Mouse (Mus musculus) heart, embryonic 12.5 days (tissue): Measurements from ENCODE around the gene Aspscr1. TPM values are rescaled to one million over a fixed set of nuclear protein-coding genes. Genes with fewer than 3 reads are reported as not detected.

Experiments used
- ATAC-seq: fragments of 200-750 bp; cut with Nextera tagmentation; 2 replicates; pipeline ENCODE4 v1.8.0; 2017; ENCODE audit warnings: moderate TSS enrichment, moderate library complexity; ENCODE audit not compliant: insufficient number of reproducible peaks, low FRiP score
- H3K27ac ChIP-seq: fragments of 300-500 bp; sonication (generic); 2 replicates; pipeline ENCODE4 v1.5.1; 2016; ENCODE audit warnings: mild to moderate bottlenecking, moderate library complexity; ENCODE audit not compliant: poor library complexity, severe bottlenecking
- H3K27me3 ChIP-seq: fragments of 300-500 bp; sonication (generic); replicated peaks from 2 replicates; pipeline ENCODE4 v1.6.1; 2016; ENCODE audit warnings: mild to moderate bottlenecking, moderate library complexity
- H3K36me3 ChIP-seq: fragments of 300-500 bp; sonication (generic); 2 replicates; pipeline ENCODE4 v1.6.1; 2016; ENCODE audit warnings: mild to moderate bottlenecking, moderate library complexity
- H3K4me1 ChIP-seq: fragments of 300-500 bp; sonication (generic); replicated peaks from 2 replicates; pipeline ENCODE4 v1.6.1; 2016; ENCODE audit warnings: mild to moderate bottlenecking
- H3K4me2 ChIP-seq: fragments of 300-500 bp; sonication (generic); 2 replicates; pipeline ENCODE4 v1.6.1; 2016; ENCODE audit warnings: mild to moderate bottlenecking, moderate library complexity
- H3K4me3 ChIP-seq: fragments of 300-500 bp; sonication (generic); 2 replicates; pipeline ENCODE4 v1.5.1; 2016; ENCODE audit warnings: mild to moderate bottlenecking
- H3K9ac ChIP-seq: fragments of 300-500 bp; sonication (generic); 2 replicates; pipeline ENCODE4 v1.6.1; 2016; ENCODE audit warnings: mild to moderate bottlenecking, moderate library complexity
- H3K9me3 ChIP-seq: fragments of 300-500 bp; sonication (generic); replicated peaks from 2 replicates; pipeline ENCODE4 v1.6.1; 2016; ENCODE audit warnings: mild to moderate bottlenecking, moderate library complexity
- WGBS: fragments of 180-500 bp; shearing (Covaris S2); methylation state at CpG from one replicate; pipeline ENCODE4 v1.1.7; 2016; 5-methylcytosine and 5-hydroxymethylcytosine counted together
- polyA plus RNA-seq: library from polyadenylated mRNA; unstranded; fragments of >200 nt; fragmentation: Nextera tagmentation; extraction: Ambion mirVana; gene quantifications from 2 replicates; pipeline ENCODE4 v1.2.1, GENCODE M21; 2016

Aspscr1 gene
- polyA plus RNA-seq, 1 experiment from 2014 or later: 103 TPM

- Histone ChIP-seq H3K9ac (peak within 1 kb of the TSS; percentile 77), H3K4me3 (peak within 1 kb of the TSS; percentile 57), H3K27ac (no peak within 1 kb of the TSS), H3K4me2 (peak within 1 kb of the TSS; percentile 94), H3K9me3 (no peaks in the 10 kb centered on the region), H3K4me1 (peaks cover 27% of the 10 kb centered on the region), H3K27me3 (peaks cover 25% of the 10 kb centered on the region), H3K36me3 (no peaks in the 10 kb centered on the region)
- ATAC-seq: peak; percentile 99
- WGBS: under 1% methylated on average over 15 of the region's 15 CpGs
These were observed 29.2 kb upstream of the Aspscr1 start, which contains the start of gene Pycr1 for GRCm38 (mm10) chr11:120643601-120643987. TSS of gene Pycr1 (minus strand) at chr11:120643769.

GRCm38 (mm10) chr11:120647047-120647830 lies 25.5 kb upstream of the Aspscr1 start:
- Histone ChIP-seq H3K9ac (peak overlapping the region; percentile 82), H3K9me3 (no peaks in the 10 kb centered on the region), H3K4me2 (peak overlapping the region; percentile 74), H3K36me3 (no peaks in the 10 kb centered on the region), H3K4me3 (peak overlapping the region; percentile 52), H3K27ac (peak overlapping the region; percentile 90), H3K27me3 (peaks cover 14% of the 10 kb centered on the region; the same call in 1 of the 2 replicates), H3K4me1 (peaks cover 25% of the 10 kb centered on the region)
- no peak for ATAC-seq
- WGBS: 64% methylated on average over 35 of the region's 35 CpGs

- peak within 1 kb of the TSS; percentile 82 for H3K9ac ChIP-seq
- 0 out of 2 replicates have a peak, but pooled peaks have one; percentile 27 for ATAC-seq
These were observed 24.7 kb upstream of the Aspscr1 start, which contains the start of gene Myadml2 for GRCm38 (mm10) chr11:120648001-120648476. TSS of gene Myadml2 (minus strand) at chr11:120648158.

GRCm38 (mm10) chr11:120651872-120652271 lies 20.9 kb upstream of the Aspscr1 start:
- peaks cover 37% of the 10 kb centered on the region for H3K27me3 ChIP-seq
- no peak for ATAC-seq
- peaks cover 18% of the 10 kb centered on the region for H3K4me1 ChIP-seq
- no peaks in the 10 kb centered on the region for H3K9me3 ChIP-seq
- no peak overlapping the region for H3K4me3 ChIP-seq
- H3K9ac ChIP-seq: no peak overlapping the region
- no peak overlapping the region for H3K4me2 ChIP-seq
- H3K36me3 ChIP-seq: no peaks in the 10 kb centered on the region
- no peak overlapping the region for H3K27ac ChIP-seq
- WGBS: 65% methylated on average over 3 of the region's 3 CpGs

More at GRCm38 (mm10) chr11:120648001-120648476, 24.7 kb upstream of the Aspscr1 start, which contains the start of gene Myadml2:
- peaks cover 17% of the 10 kb centered on the region for H3K4me1 ChIP-seq
- WGBS: 5% methylated on average over 13 of the region's 13 CpGs
- H3K4me2 ChIP-seq: peak within 1 kb of the TSS; percentile 74
- peak within 1 kb of the TSS; percentile 52 for H3K4me3 ChIP-seq
- H3K27me3 ChIP-seq: peaks cover 14% of the 10 kb centered on the region; the same call in 1 of the 2 replicates
- no peaks in the 10 kb centered on the region for H3K9me3 ChIP-seq
- H3K36me3 ChIP-seq: no peaks in the 10 kb centered on the region
- peak within 1 kb of the TSS; percentile 90 for H3K27ac ChIP-seq

- WGBS: 64% methylated on average over 3 of the region's 3 CpGs
- H3K27me3 ChIP-seq: peaks cover 52% of the 10 kb centered on the region
These were observed 18.0 kb upstream of the Aspscr1 start for GRCm38 (mm10) chr11:120654741-120655140.

GRCm38 (mm10) chr11:120657301-120657700 lies 15.5 kb upstream of the Aspscr1 start:
- Histone ChIP-seq H3K9ac (no peak overlapping the region), H3K27ac (no peak overlapping the region), H3K27me3 (peaks cover 78% of the 10 kb centered on the region), H3K4me3 (no peak overlapping the region), H3K36me3 (no peaks in the 10 kb centered on the region), H3K4me2 (no peak overlapping the region), H3K9me3 (no peaks in the 10 kb centered on the region), H3K4me1 (peaks cover 33% of the 10 kb centered on the region)
- ATAC-seq: no peak
- 82% methylated on average over 4 of the region's 4 CpGs for WGBS

More at GRCm38 (mm10) chr11:120654741-120655140, 18.0 kb upstream of the Aspscr1 start:
- no peak overlapping the region for H3K27ac ChIP-seq
- no peak overlapping the region for H3K4me3 ChIP-seq
- no peaks in the 10 kb centered on the region for H3K9me3 ChIP-seq
- H3K36me3 ChIP-seq: no peaks in the 10 kb centered on the region
- H3K4me2 ChIP-seq: no peak overlapping the region
- peaks cover 15% of the 10 kb centered on the region for H3K4me1 ChIP-seq
- no peak for ATAC-seq
- H3K9ac ChIP-seq: no peak overlapping the region

GRCm38 (mm10) chr11:120658876-120659410 lies 13.8 kb upstream of the Aspscr1 start:
- no peaks in the 10 kb centered on the region for H3K9me3 ChIP-seq
- no peak for ATAC-seq
- no peak overlapping the region for H3K9ac ChIP-seq
- H3K4me3 ChIP-seq: peak overlapping the region; percentile 51
- H3K36me3 ChIP-seq: no peaks in the 10 kb centered on the region
- H3K27ac ChIP-seq: no peak overlapping the region
- WGBS: 5% methylated on average over 24 of the region's 24 CpGs
- peak overlapping the region; percentile 78 for H3K4me2 ChIP-seq
- peaks cover 93% of the 10 kb centered on the region for H3K27me3 ChIP-seq
- H3K4me1 ChIP-seq: peaks cover 40% of the 10 kb centered on the region

- Histone ChIP-seq H3K27me3 (peaks cover 93% of the 10 kb centered on the region), H3K4me3 (peak overlapping the region; percentile 51), H3K36me3 (no peaks in the 10 kb centered on the region), H3K27ac (no peak overlapping the region), H3K9ac (peak overlapping the region; percentile 51; the same call in 1 of the 2 replicates), H3K9me3 (no peaks in the 10 kb centered on the region), H3K4me2 (peak overlapping the region; percentile 78), H3K4me1 (peaks cover 38% of the 10 kb centered on the region)
- ATAC-seq: no peak
- WGBS: 3% methylated on average over 50 of the region's 50 CpGs
These were observed 13.1 kb upstream of the Aspscr1 start for GRCm38 (mm10) chr11:120659509-120660300.

GRCm38 (mm10) chr11:120660301-120661075 lies 12.3 kb upstream of the Aspscr1 start:
- no peaks in the 10 kb centered on the region for H3K36me3 ChIP-seq
- peak overlapping the region; percentile 51 for H3K9ac ChIP-seq
- under 1% methylated on average over 89 of the region's 95 CpGs for WGBS
- no peaks in the 10 kb centered on the region for H3K9me3 ChIP-seq
- peak overlapping the region; percentile 51 for H3K4me3 ChIP-seq
- peak overlapping the region; percentile 78 for H3K4me2 ChIP-seq
- peak; percentile 23; the same call in 1 of the 2 replicates for ATAC-seq
- peaks cover 38% of the 10 kb centered on the region for H3K4me1 ChIP-seq
- H3K27ac ChIP-seq: no peak overlapping the region
- H3K27me3 ChIP-seq: peaks cover 97% of the 10 kb centered on the region

GRCm38 (mm10) chr11:120661076-120661460 lies 11.7 kb upstream of the Aspscr1 start, which contains the start of gene Notum:
TSS of gene Notum (minus strand) at chr11:120661175.
- under 1% methylated on average over 35 of the region's 35 CpGs for WGBS
- H3K27me3 ChIP-seq: peaks cover 93% of the 10 kb centered on the region
- H3K4me2 ChIP-seq: peak within 1 kb of the TSS; percentile 78
- H3K9me3 ChIP-seq: no peaks in the 10 kb centered on the region
- H3K4me1 ChIP-seq: peaks cover 42% of the 10 kb centered on the region
- no peak within 1 kb of the TSS for H3K27ac ChIP-seq
- H3K4me3 ChIP-seq: peak within 1 kb of the TSS; percentile 51
- H3K9ac ChIP-seq: peak within 1 kb of the TSS; percentile 51
- ATAC-seq: no peak
- H3K36me3 ChIP-seq: no peaks in the 10 kb centered on the region
